Mouse (Mus musculus): ENCODE results near the gene Chrna3. TPM values are rescaled to one million over a fixed set of nuclear protein-coding genes. Genes with fewer than 3 reads are reported as not detected.

Gene Chrna3
- polyA plus RNA-seq, 1 experiment from 2014 or later = 4.4 TPM

Other genes starting within 250 kb of the Chrna3 start
- 63.8 and 67.4 TPM in 2 replicates for gene Ireb2, start 162.8 kb downstream of the Chrna3 start, polyA plus RNA-seq (2014; fragmentation: Nextera tagmentation; extraction: Ambion mirVana)
- gene Hykk, start 109.3 kb downstream of the Chrna3 start, polyA plus RNA-seq (2014; fragmentation: Nextera tagmentation; extraction: Ambion mirVana) = 5.8 and 6.1 TPM in 2 replicates
- 353 and 372 TPM in 2 replicates for gene Psma4, start 75.8 kb downstream of the Chrna3 start, polyA plus RNA-seq (2014; fragmentation: Nextera tagmentation; extraction: Ambion mirVana)
- gene AY074887, start 75.6 kb downstream of the Chrna3 start, polyA plus RNA-seq (2014; fragmentation: Nextera tagmentation; extraction: Ambion mirVana) = 1.1 and 1.6 TPM in 2 replicates
- gene Chrna5, start 45.7 kb downstream of the Chrna3 start, polyA plus RNA-seq (2014; fragmentation: Nextera tagmentation; extraction: Ambion mirVana) = 1.2 and 2.7 TPM in 2 replicates
- gene Chrnb4, start 22.2 kb upstream of the Chrna3 start, polyA plus RNA-seq (2014; fragmentation: Nextera tagmentation; extraction: Ambion mirVana) = 0.79 and 1.7 TPM in 2 replicates
- gene Ube2q2, start 122.3 kb upstream of the Chrna3 start, polyA plus RNA-seq (2014; fragmentation: Nextera tagmentation; extraction: Ambion mirVana) = 41.1 and 48.0 TPM in 2 replicates
- gene Fbxo22, start 182.4 kb upstream of the Chrna3 start, polyA plus RNA-seq (2014; fragmentation: Nextera tagmentation; extraction: Ambion mirVana) = 81.7 and 84.4 TPM in 2 replicates

Measured in embryonic facial prominence, embryonic 11.5 days (tissue).